Mouse (Mus musculus): ENCODE measurements around the gene Wwox.

The Wwox gene

GRCm38 (mm10) chr8:114971378-114971777 lies 531.9 kb downstream of the Wwox start:
- DNase-seq (ENCODE audit: low spot score in 2 of 2), result peak; percentile 70 to 72

GRCm38 (mm10) chr8:114973002-114973461 lies 533.6 kb downstream of the Wwox start:
- peak; percentile 25 to 32 for DNase-seq (ENCODE audit: low spot score in 2 of 2)

- DNase-seq (ENCODE audit: low spot score in 2 of 2), result no peak
Measured at GRCm38 (mm10) chr8:114974336-114974950, 535.0 kb downstream of the Wwox start.

- DNase-seq (ENCODE audit: low spot score in 2 of 2), result no peak
Measured at GRCm38 (mm10) chr8:114977746-114978145, 538.3 kb downstream of the Wwox start.

- no peak for DNase-seq (ENCODE audit: low spot score in 2 of 2)
Measured at GRCm38 (mm10) chr8:114978206-114978960, 538.9 kb downstream of the Wwox start.

- no peak for DNase-seq (ENCODE audit: low spot score in 2 of 2)
Measured at GRCm38 (mm10) chr8:114979671-114980070, 540.2 kb downstream of the Wwox start.

- DNase-seq (ENCODE audit: low spot score in 2 of 2), result no peak
Measured at GRCm38 (mm10) chr8:114982762-114983161, 543.3 kb downstream of the Wwox start.

GRCm38 (mm10) chr8:114984500-114984899 lies 545.0 kb downstream of the Wwox start:
- no peak for DNase-seq (ENCODE audit: low spot score in 2 of 2)

- peak; percentile 43 to 45 for DNase-seq (ENCODE audit: low spot score in 2 of 2)
Measured at GRCm38 (mm10) chr8:114985996-114986395, 546.5 kb downstream of the Wwox start.

- no peak for DNase-seq (ENCODE audit: low spot score in 2 of 2)
Measured at GRCm38 (mm10) chr8:114986971-114987370, 547.5 kb downstream of the Wwox start.

- DNase-seq (ENCODE audit: low spot score in 2 of 2), result no peak
Measured at GRCm38 (mm10) chr8:114990865-114991613, 551.6 kb downstream of the Wwox start.

- no peak for DNase-seq (ENCODE audit: low spot score in 2 of 2)
Measured at GRCm38 (mm10) chr8:115000736-115001135, 561.3 kb downstream of the Wwox start.

GRCm38 (mm10) chr8:115005021-115005420 lies 565.6 kb downstream of the Wwox start:
- no peak for DNase-seq (ENCODE audit: low spot score in 2 of 2)

GRCm38 (mm10) chr8:115006561-115006960 lies 567.1 kb downstream of the Wwox start:
- DNase-seq (ENCODE audit: low spot score in 2 of 2), result peak; percentile 6

GRCm38 (mm10) chr8:115007280-115007679 lies 567.8 kb downstream of the Wwox start:
- no peak for DNase-seq (ENCODE audit: low spot score in 2 of 2)

- DNase-seq (ENCODE audit: low spot score in 2 of 2), result no peak
Measured at GRCm38 (mm10) chr8:115008624-115009620, 569.5 kb downstream of the Wwox start.

GRCm38 (mm10) chr8:115009897-115010768 lies 570.7 kb downstream of the Wwox start:
- DNase-seq (ENCODE audit: low spot score in 2 of 2), result no peak

GRCm38 (mm10) chr8:115010769-115011073 lies 571.3 kb downstream of the Wwox start:
- DNase-seq (ENCODE audit: low spot score in 2 of 2), result no peak

- DNase-seq (ENCODE audit: low spot score in 2 of 2), result no peak
Measured at GRCm38 (mm10) chr8:115019661-115020060, 580.2 kb downstream of the Wwox start.

- DNase-seq (ENCODE audit: low spot score in 2 of 2), result no peak
Measured at GRCm38 (mm10) chr8:115021731-115022130, 582.3 kb downstream of the Wwox start.
